Mouse (Mus musculus) embryonic facial prominence, embryonic 10.5 days (tissue): ENCODE results near the gene Adgrg5. TPM values are rescaled to one million over a fixed set of nuclear protein-coding genes. Genes with fewer than 3 reads are reported as not detected.

Source experiments
- DNase-seq: peaks from one replicate; pipeline ENCODE4 v3.0.0-alpha.2; 2017; ENCODE audit warnings: low spot score
- H3K27ac ChIP-seq: fragments of 300-500 bp; sonication (generic); replicated peaks from 2 replicates; pipeline ENCODE4 v1.5.1; 2016; ENCODE audit warnings: mild to moderate bottlenecking
- H3K27me3 ChIP-seq: fragments of 300-500 bp; sonication (generic); replicated peaks from 2 replicates; pipeline ENCODE4 v1.6.1; 2016; ENCODE audit warnings: low read depth, mild to moderate bottlenecking; ENCODE audit not compliant: poor library complexity, severe bottlenecking
- H3K36me3 ChIP-seq: fragments of 300-500 bp; sonication (generic); replicated peaks from 2 replicates; pipeline ENCODE4 v1.6.1; 2016; ENCODE audit warnings: mild to moderate bottlenecking, moderate library complexity
- H3K4me1 ChIP-seq: fragments of 300-500 bp; sonication (generic); 2 replicates; pipeline ENCODE4 v1.6.1; 2016
- H3K4me3 ChIP-seq: fragments of 300-500 bp; sonication (generic); 2 replicates; pipeline ENCODE4 v1.5.1; 2016; ENCODE audit warnings: mild to moderate bottlenecking, moderate library complexity
- H3K9me3 ChIP-seq: fragments of 300-500 bp; sonication (generic); 2 replicates; pipeline ENCODE4 v1.6.1; 2016; ENCODE audit warnings: mild to moderate bottlenecking
- WGBS: fragments of 180-500 bp; shearing (Covaris S2); methylation state at CpG from one replicate; pipeline ENCODE4 v1.1.7; 2016; 5-methylcytosine and 5-hydroxymethylcytosine counted together
- polyA plus RNA-seq: library from polyadenylated mRNA; unstranded; fragments of >200 nt; fragmentation: Nextera tagmentation; extraction: Ambion mirVana; gene quantifications from 2 replicates; pipeline ENCODE4 v1.2.1, GENCODE M21; 2016

The Adgrg5 gene
- polyA plus RNA-seq, 1 experiment from 2014 or later = 0.51 TPM

GRCm38 (mm10) chr8:94922176-94922575 is 1.3 kb upstream of the Adgrg5 start:
- WGBS = 70% methylated on average over 6 of the region's 6 CpGs
- H3K27me3 ChIP-seq = peaks cover 13% of the 10 kb centered on the region; the same call in 1 of the 2 replicates
- no peak for DNase-seq
- no peaks in the 10 kb centered on the region for H3K36me3 ChIP-seq
- H3K4me3 ChIP-seq = no peak overlapping the region
- H3K27ac ChIP-seq = peak overlapping the region; percentile 35; the same call in 1 of the 2 replicates
- H3K4me1 ChIP-seq = peaks cover 26% of the 10 kb centered on the region
- no peaks in the 10 kb centered on the region for H3K9me3 ChIP-seq

GRCm38 (mm10) chr8:94922602-94923001 is 892 bp upstream of the Adgrg5 start:
- no peak for DNase-seq
- Histone ChIP-seq H3K27me3 (peaks cover 13% of the 10 kb centered on the region; the same call in 1 of the 2 replicates), H3K27ac (peak overlapping the region; percentile 35; the same call in 1 of the 2 replicates), H3K36me3 (no peaks in the 10 kb centered on the region), H3K4me3 (no peak overlapping the region), H3K4me1 (peaks cover 25% of the 10 kb centered on the region), H3K9me3 (no peaks in the 10 kb centered on the region)
- WGBS = 39% methylated on average over 8 of the region's 8 CpGs

GRCm38 (mm10) chr8:94928227-94928626 is 4.7 kb downstream of the Adgrg5 start:
- Histone ChIP-seq H3K36me3 (no peaks in the 10 kb centered on the region), H3K9me3 (no peaks in the 10 kb centered on the region), H3K27ac (no peak overlapping the region), H3K27me3 (0 out of 2 replicates have a peak, but pooled peaks cover 5% of the 10 kb centered on the region), H3K4me3 (no peak overlapping the region), H3K4me1 (0 out of 2 replicates have a peak, but pooled peaks cover 4% of the 10 kb centered on the region)
- 87% methylated on average over 3 of the region's 3 CpGs for WGBS
- DNase-seq = no peak

- Histone ChIP-seq H3K4me3 (no peak overlapping the region), H3K4me1 (peaks cover 5% of the 10 kb centered on the region; the same call in 1 of the 2 replicates), H3K36me3 (no peaks in the 10 kb centered on the region), H3K9me3 (no peaks in the 10 kb centered on the region), H3K27me3 (0 out of 2 replicates have a peak, but pooled peaks cover 17% of the 10 kb centered on the region), H3K27ac (no peak overlapping the region)
- 62% methylated on average over 5 of the region's 5 CpGs for WGBS
- DNase-seq = no peak
Observed at GRCm38 (mm10) chr8:94933918-94934317, 10.4 kb downstream of the Adgrg5 start.

GRCm38 (mm10) chr8:94935172-94935571 is 11.7 kb downstream of the Adgrg5 start:
- Histone ChIP-seq H3K4me1 (peaks cover 5% of the 10 kb centered on the region; the same call in 1 of the 2 replicates), H3K9me3 (no peaks in the 10 kb centered on the region), H3K27me3 (0 out of 2 replicates have a peak, but pooled peaks cover 19% of the 10 kb centered on the region), H3K4me3 (no peak overlapping the region), H3K27ac (no peak overlapping the region), H3K36me3 (no peaks in the 10 kb centered on the region)
- 81% methylated on average over 3 of the region's 3 CpGs for WGBS
- DNase-seq = no peak

GRCm38 (mm10) chr8:94942566-94942965 is 19.1 kb downstream of the Adgrg5 start:
- H3K9me3 ChIP-seq = no peaks in the 10 kb centered on the region
- no peak overlapping the region for H3K27ac ChIP-seq
- DNase-seq = peak; percentile 80
- H3K4me1 ChIP-seq = peaks cover 7% of the 10 kb centered on the region
- H3K36me3 ChIP-seq = no peaks in the 10 kb centered on the region
- H3K4me3 ChIP-seq = no peak overlapping the region
- H3K27me3 ChIP-seq = peaks cover 23% of the 10 kb centered on the region
- WGBS = 12% methylated on average over 6 of the region's 6 CpGs

- Histone ChIP-seq H3K4me3 (no peak overlapping the region), H3K9me3 (no peaks in the 10 kb centered on the region), H3K4me1 (peaks cover 7% of the 10 kb centered on the region), H3K27ac (no peak overlapping the region), H3K27me3 (peaks cover 20% of the 10 kb centered on the region), H3K36me3 (no peaks in the 10 kb centered on the region)
- no peak for DNase-seq
- WGBS = 55% methylated on average over 6 of the region's 6 CpGs
Observed at GRCm38 (mm10) chr8:94945185-94945584, 21.7 kb downstream of the Adgrg5 start.

GRCm38 (mm10) chr8:94948421-94948820 is 24.9 kb downstream of the Adgrg5 start:
- peaks cover 7% of the 10 kb centered on the region for H3K4me1 ChIP-seq
- H3K36me3 ChIP-seq = no peaks in the 10 kb centered on the region
- no peak for DNase-seq
- H3K27ac ChIP-seq = no peak overlapping the region
- peaks cover 11% of the 10 kb centered on the region for H3K27me3 ChIP-seq
- 86% methylated on average over 4 of the region's 4 CpGs for WGBS
- no peaks in the 10 kb centered on the region for H3K9me3 ChIP-seq
- no peak overlapping the region for H3K4me3 ChIP-seq

- H3K27me3 ChIP-seq = peaks cover 9% of the 10 kb centered on the region
- H3K27ac ChIP-seq = no peak overlapping the region
- no peaks in the 10 kb centered on the region for H3K36me3 ChIP-seq
- no peak for DNase-seq
- H3K4me3 ChIP-seq = no peak overlapping the region
- H3K9me3 ChIP-seq = no peaks in the 10 kb centered on the region
- peaks cover 7% of the 10 kb centered on the region for H3K4me1 ChIP-seq
- WGBS = 87% methylated on average over 4 of the region's 4 CpGs
Observed at GRCm38 (mm10) chr8:94949010-94949409, 25.5 kb downstream of the Adgrg5 start.

GRCm38 (mm10) chr8:94950046-94950445 is 26.6 kb downstream of the Adgrg5 start:
- DNase-seq = peak; percentile 78
- WGBS = 21% methylated on average over 4 of the region's 4 CpGs
- H3K9me3 ChIP-seq = no peaks in the 10 kb centered on the region

GRCm38 (mm10) chr8:94950458-94950857 is 27.0 kb downstream of the Adgrg5 start:
- Histone ChIP-seq H3K27me3 (peaks cover 6% of the 10 kb centered on the region), H3K27ac (no peak overlapping the region), H3K4me3 (no peak overlapping the region), H3K36me3 (no peaks in the 10 kb centered on the region), H3K9me3 (no peaks in the 10 kb centered on the region), H3K4me1 (peaks cover 7% of the 10 kb centered on the region; the same call in 1 of the 2 replicates)
- WGBS = 73% methylated on average over 5 of the region's 5 CpGs
- DNase-seq = no peak

More at GRCm38 (mm10) chr8:94950046-94950445, 26.6 kb downstream of the Adgrg5 start:
- Histone ChIP-seq H3K36me3 (no peaks in the 10 kb centered on the region), H3K27me3 (peaks cover 7% of the 10 kb centered on the region), H3K27ac (no peak overlapping the region), H3K4me1 (peaks cover 7% of the 10 kb centered on the region; the same call in 1 of the 2 replicates), H3K4me3 (no peak overlapping the region)

GRCm38 (mm10) chr8:94952086-94952485 is 28.6 kb downstream of the Adgrg5 start:
- H3K9me3 ChIP-seq = no peaks in the 10 kb centered on the region
- no peak for DNase-seq
- 71% methylated on average over 5 of the region's 5 CpGs for WGBS
- no peaks in the 10 kb centered on the region for H3K36me3 ChIP-seq
- no peaks in the 10 kb centered on the region for H3K4me1 ChIP-seq
- no peak overlapping the region for H3K27ac ChIP-seq
- H3K4me3 ChIP-seq = no peak overlapping the region
- no peaks in the 10 kb centered on the region for H3K27me3 ChIP-seq

GRCm38 (mm10) chr8:94953624-94954367 is 30.3 kb downstream of the Adgrg5 start:
- no peaks in the 10 kb centered on the region for H3K27me3 ChIP-seq
- no peaks in the 10 kb centered on the region for H3K4me1 ChIP-seq
- H3K36me3 ChIP-seq = no peaks in the 10 kb centered on the region
- H3K27ac ChIP-seq = no peak overlapping the region
- 76% methylated on average over 7 of the region's 7 CpGs for WGBS
- no peak overlapping the region for H3K4me3 ChIP-seq
- H3K9me3 ChIP-seq = no peaks in the 10 kb centered on the region
- DNase-seq = no peak
